14 mouse cellular contexts compared by ENCODE assay signal in the genomic region with DNA sequence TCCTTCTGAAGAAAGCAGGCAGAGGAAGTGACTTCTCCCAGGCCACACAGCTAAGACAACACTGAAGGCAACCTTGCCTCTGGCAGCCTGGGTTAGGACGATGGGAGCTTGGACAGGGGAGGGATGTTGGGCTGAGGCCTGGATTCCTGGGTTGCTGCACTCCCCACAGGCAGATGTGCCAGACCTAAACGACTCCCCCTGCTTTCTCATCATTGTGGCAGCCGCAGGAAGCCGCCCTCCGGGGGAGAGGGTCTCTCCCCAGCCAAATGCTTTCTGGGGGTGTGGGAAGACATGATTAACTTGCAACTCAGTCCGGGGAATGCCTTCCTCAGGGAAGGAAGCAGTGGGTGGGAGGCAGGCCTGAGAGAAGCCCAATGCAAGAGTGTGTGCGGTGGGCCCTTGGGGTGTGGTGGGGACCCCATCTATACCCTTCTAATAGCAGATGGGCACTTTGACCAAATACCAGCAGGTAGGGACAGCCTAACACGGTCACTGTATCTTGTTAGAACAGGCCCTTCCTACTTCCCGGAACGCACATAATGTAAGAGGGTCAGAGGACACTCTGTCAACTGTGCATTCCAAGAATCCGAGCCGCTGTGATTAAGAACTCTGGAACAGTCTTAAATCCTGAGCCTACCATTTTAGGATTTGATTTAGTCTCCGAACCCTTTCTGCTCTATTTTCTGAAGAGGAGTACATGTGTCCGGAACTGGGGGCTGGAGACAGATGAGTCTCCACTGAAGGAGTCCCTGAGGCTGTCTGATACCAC. TPM values are rescaled to one million over a fixed set of nuclear protein-coding genes. Genes with fewer than 3 reads are reported as not detected.
DNase-seq lines count a peak whose midpoint lies in the region; ATAC-seq and TF ChIP-seq lines count a peak whose summit lies in the region.
"Had no signal": no experiment of that assay in that cellular context is flagged by ENCODE, and none has a peak within 500 bp of the region (broad histone marks: within the 10 kb centered on the region; RNA-seq: fewer than 3 reads in every experiment).

No protein-coding gene starts in this region.

- no peak overlapping the region for H3K4me2 ChIP-seq in heart, embryonic 16.5 days (ENCODE audit: low read depth, low read length)
- no peak overlapping the region for H3K4me2 ChIP-seq in stomach, postnatal 0 days (replicated peaks; ENCODE audit: low read depth)
- H3K4me2 ChIP-seq: liver, embryonic 13.5 days had no signal

- WGBS in kidney, adult 2 months: 35% methylated on average over 14 of the region's 14 CpGs
- WGBS in heart, embryonic 16.5 days: 40% methylated on average over 14 of the region's 14 CpGs
- WGBS in stomach, postnatal 0 days: 42% methylated on average over 14 of the region's 14 CpGs

- H3K27ac ChIP-seq in kidney, adult 2 months (ENCODE audit: insufficient read depth, low read depth, low read length): peak overlapping the region; percentile 40; the same call in 1 of the 2 replicates
- peak overlapping the region; percentile 74 for H3K27ac ChIP-seq in heart, embryonic 16.5 days (ENCODE audit: low read length)
- H3K27ac ChIP-seq in stomach, postnatal 0 days (replicated peaks): peak overlapping the region; percentile 63
- H3K27ac ChIP-seq: liver, embryonic 13.5 days had no signal

- H3K4me3 ChIP-seq in kidney, adult 2 months (ENCODE audit: insufficient read depth, low read depth, low read length): no peak overlapping the region
- no peak overlapping the region for H3K4me3 ChIP-seq in heart, embryonic 16.5 days (ENCODE audit: low read length)
- H3K4me3 ChIP-seq in stomach, postnatal 0 days (ENCODE audit: low read depth, low read length): no peak overlapping the region
- H3K4me3 ChIP-seq: liver, embryonic 13.5 days had no signal

- no peak for TF ChIP-seq EP300 in stomach, postnatal 0 days (optimal IDR thresholded peaks at IDR 0.05)

- no peaks in the 10 kb centered on the region for H3K9me3 ChIP-seq in heart, embryonic 16.5 days (replicated peaks; ENCODE audit: control insufficient read depth, low read length)
- H3K9me3 ChIP-seq in stomach, postnatal 0 days (ENCODE audit: control insufficient read depth, low read length): no peaks in the 10 kb centered on the region
- H3K9me3 ChIP-seq: liver, embryonic 13.5 days had no signal

- no peak for TF ChIP-seq CTCF in kidney, adult 2 months (conservative IDR thresholded peaks at IDR 0.05; ENCODE audit: insufficient read depth, insufficient read length, low read depth, low read length)
- TF ChIP-seq CTCF in stomach, postnatal 0 days (IDR thresholded peaks at IDR 0.05; ENCODE audit: low read depth): no peak

- peak; percentile 45 for DNase-seq in kidney, adult 2 months
- DNase-seq in kidney, adult 11 months: no peak
- peak; percentile 32 for DNase-seq in ovary, postnatal 36 days (ENCODE audit: low spot score)
- DNase-seq in ovary, postnatal 10 days (ENCODE audit: low spot score): no peak
- DNase-seq in stomach, postnatal 0 days (ENCODE audit: low spot score): peak; percentile 31
- DNase-seq in cerebellum, postnatal 10 days: no peak
- DNase-seq: cerebellum, adult 9-10 months; liver, embryonic 13.5 days had no signal

- TF ChIP-seq POLR2A in kidney, adult 2 months (IDR thresholded peaks at IDR 0.05; ENCODE audit: low read depth, low read length): no peak

- 0 out of 2 replicates have a peak, but pooled peaks cover 5% of the 10 kb centered on the region for H3K4me1 ChIP-seq in kidney, adult 2 months (ENCODE audit: control insufficient read depth, insufficient read depth, low read length)
- peaks cover 11% of the 10 kb centered on the region for H3K4me1 ChIP-seq in heart, embryonic 16.5 days (ENCODE audit: control insufficient read depth, insufficient read depth, low read length)
- no peaks in the 10 kb centered on the region for H3K4me1 ChIP-seq in stomach, postnatal 0 days (replicated peaks; ENCODE audit: control insufficient read depth, insufficient read depth)

- no peaks in the 10 kb centered on the region for H3K36me3 ChIP-seq in kidney, adult 2 months (ENCODE audit: control insufficient read depth, insufficient read depth, low read length)
- no peaks in the 10 kb centered on the region for H3K36me3 ChIP-seq in heart, embryonic 16.5 days (ENCODE audit: control insufficient read depth, insufficient read depth)
- H3K36me3 ChIP-seq in stomach, postnatal 0 days (ENCODE audit: control insufficient read depth, insufficient read depth, low read length): no peaks in the 10 kb centered on the region
- H3K36me3 ChIP-seq: liver, embryonic 13.5 days had no signal

- no peak; the same call in 1 of the 2 replicates for ATAC-seq in heart, embryonic 16.5 days (replicated peaks; ENCODE audit: extremely low read depth, insufficient read depth, low FRiP score)
- ATAC-seq in stomach, postnatal 0 days (ENCODE audit: low FRiP score, low TSS enrichment): no peak
- no peak for ATAC-seq in megakaryocyte-erythroid progenitor cell, adult 5-6 weeks (replicated peaks; ENCODE audit: low FRiP score, low TSS enrichment, poor library complexity, severe bottlenecking)

- H3K9ac ChIP-seq in heart, embryonic 16.5 days (ENCODE audit: low read length): peak overlapping the region; percentile 10; the same call in 1 of the 2 replicates
- no peak overlapping the region for H3K9ac ChIP-seq in stomach, postnatal 0 days (ENCODE audit: low read length)
- H3K9ac ChIP-seq: liver, embryonic 13.5 days had no signal

- no peaks in the 10 kb centered on the region for H3K27me3 ChIP-seq in kidney, adult 2 months (replicated peaks; ENCODE audit: control insufficient read depth, insufficient read depth, low read length)
- no peaks in the 10 kb centered on the region for H3K27me3 ChIP-seq in heart, embryonic 16.5 days (ENCODE audit: control insufficient read depth, insufficient read depth, low read length)
- H3K27me3 ChIP-seq in stomach, postnatal 0 days (ENCODE audit: control insufficient read depth, insufficient read depth, low read length): no peaks in the 10 kb centered on the region
- H3K27me3 ChIP-seq: liver, embryonic 13.5 days had no signal

RNA-seq across cellular contexts. Expression of a gene that starts 4.6 kb away (rescaled TPM):
- 6.4 and 7.3 TPM in 2 replicates for polyA plus RNA-seq in kidney, adult 2 months (2012; rRNA removed)
- 6.1 and 6.6 TPM in 2 replicates for polyA plus RNA-seq in heart, embryonic 16.5 days (2015; fragmentation: Nextera tagmentation; extraction: Ambion mirVana)
- 2.3 and 2.6 TPM in 2 replicates for polyA plus RNA-seq in stomach, postnatal 0 days (2015; fragmentation: Nextera tagmentation; extraction: Ambion mirVana)
- not detected in 2 replicates for total RNA-seq in megakaryocyte-erythroid progenitor cell, adult 5-6 weeks (2014; fragmentation: Nextera tagmentation)
- total RNA-seq in megakaryocyte-erythroid progenitor cell, adult 5-6 weeks (2017): not detected in 2 replicates

RNA-seq across cellular contexts. Expression of a gene that starts 17.3 kb away (rescaled TPM):
- polyA plus RNA-seq in kidney, adult 2 months (2012; rRNA removed): 0.07 and 1.1 TPM in 2 replicates
- polyA plus RNA-seq in heart, embryonic 16.5 days (2015; fragmentation: Nextera tagmentation; extraction: Ambion mirVana): 0.10 and 0.32 TPM in 2 replicates
- polyA plus RNA-seq in stomach, postnatal 0 days (2015; fragmentation: Nextera tagmentation; extraction: Ambion mirVana): 0.02 TPM in 1 of 2 replicates, not detected in the other
- total RNA-seq in megakaryocyte-erythroid progenitor cell, adult 5-6 weeks (2014; fragmentation: Nextera tagmentation): not detected in 2 replicates
- not detected in 2 replicates for total RNA-seq in megakaryocyte-erythroid progenitor cell, adult 5-6 weeks (2017)
- total RNA-seq: adrenal gland, adult 18-20 months; layer of hippocampus, adult 8-10 months had no signal
- polyA plus RNA-seq: liver, embryonic 13.5 days; neural tube, embryonic 11.5 days had no signal

RNA-seq across cellular contexts. Expression of a gene that starts 23.1 kb away (rescaled TPM):
- polyA plus RNA-seq in kidney, adult 2 months (2012; rRNA removed): 12.3 and 20.6 TPM in 2 replicates
- polyA plus RNA-seq in heart, embryonic 16.5 days (2015; fragmentation: Nextera tagmentation; extraction: Ambion mirVana): 0.10 and 0.33 TPM in 2 replicates
- polyA plus RNA-seq in stomach, postnatal 0 days (2015; fragmentation: Nextera tagmentation; extraction: Ambion mirVana): 0.27 and 0.36 TPM in 2 replicates
- not detected in 2 replicates for total RNA-seq in megakaryocyte-erythroid progenitor cell, adult 5-6 weeks (2014; fragmentation: Nextera tagmentation)
- total RNA-seq in megakaryocyte-erythroid progenitor cell, adult 5-6 weeks (2017): not detected in 2 replicates
- polyA plus RNA-seq: liver, embryonic 13.5 days had no signal

RNA-seq across cellular contexts. Expression of a gene that starts 33.9 kb away (rescaled TPM):
- 0.46 and 1.0 TPM in 2 replicates for polyA plus RNA-seq in kidney, adult 2 months (2012; rRNA removed)
- 0.95 and 1.1 TPM in 2 replicates for polyA plus RNA-seq in heart, embryonic 16.5 days (2015; fragmentation: Nextera tagmentation; extraction: Ambion mirVana)
- not detected in 2 replicates for polyA plus RNA-seq in stomach, postnatal 0 days (2015; fragmentation: Nextera tagmentation; extraction: Ambion mirVana)
- total RNA-seq in megakaryocyte-erythroid progenitor cell, adult 5-6 weeks (2014; fragmentation: Nextera tagmentation): not detected in 2 replicates
- not detected in 2 replicates for total RNA-seq in megakaryocyte-erythroid progenitor cell, adult 5-6 weeks (2017)
- total RNA-seq: gastrocnemius, postnatal 4 days had no signal

Comparison
In these comparisons a context has a peak if more than half of its experiments do, and no peak if none do; other contexts are left out.
1. DNase-seq: peak in kidney, adult 2 months (single experiment), ovary, postnatal 36 days (single experiment) and stomach, postnatal 0 days (single experiment); none in kidney, adult 11 months (single experiment), ovary, postnatal 10 days (single experiment) and cerebellum, postnatal 10 days (0 of 2).
2. Peak in every context shown above with its lines, with median percentiles within 50 percentile points of each other: H3K27ac ChIP-seq.